Mouse (Mus musculus) embryonic facial prominence, embryonic 15.5 days (tissue): ENCODE measurements around the gene Trim62. TPM values are rescaled to one million over a fixed set of nuclear protein-coding genes. Genes with fewer than 3 reads are reported as not detected.

Source experiments
- ATAC-seq: fragments of 200-750 bp; cut with Nextera tagmentation; 2 replicates; pipeline ENCODE4 v1.8.0; 2017; ENCODE audit warnings: low read depth, moderate TSS enrichment; ENCODE audit not compliant: insufficient number of reproducible peaks, low FRiP score, low TSS enrichment
- H3K27ac ChIP-seq: fragments of 300-500 bp; sonication (generic); replicated peaks from 2 replicates; pipeline ENCODE4 v1.5.1; 2015; ENCODE audit warnings: mild to moderate bottlenecking, inconsistent platforms
- H3K27me3 ChIP-seq: fragments of 300-500 bp; sonication (generic); 2 replicates; pipeline ENCODE4 v1.6.1; 2015; ENCODE audit warnings: inconsistent platforms
- H3K36me3 ChIP-seq: fragments of 300-500 bp; sonication (generic); 2 replicates; pipeline ENCODE4 v1.6.1; 2015; ENCODE audit warnings: mild to moderate bottlenecking, inconsistent platforms
- H3K4me1 ChIP-seq: fragments of 300-500 bp; sonication (generic); 2 replicates; pipeline ENCODE4 v1.6.1; 2015; ENCODE audit warnings: inconsistent platforms
- H3K4me2 ChIP-seq: fragments of 300-500 bp; sonication (generic); replicated peaks from 2 replicates; pipeline ENCODE4 v1.6.1; 2015; ENCODE audit warnings: mild to moderate bottlenecking, inconsistent platforms
- H3K4me3 ChIP-seq: fragments of 300-500 bp; sonication (generic); replicated peaks from 2 replicates; pipeline ENCODE4 v1.5.1; 2015; ENCODE audit warnings: mild to moderate bottlenecking, inconsistent platforms
- H3K9ac ChIP-seq: fragments of 300-500 bp; sonication (generic); 2 replicates; pipeline ENCODE4 v1.6.1; 2015; ENCODE audit warnings: inconsistent platforms
- H3K9me3 ChIP-seq: fragments of 300-500 bp; sonication (generic); replicated peaks from 2 replicates; pipeline ENCODE4 v1.6.1; 2016; ENCODE audit warnings: inconsistent platforms
- WGBS: fragments of 180-500 bp; shearing (Covaris S2); methylation state at CpG from one replicate; pipeline ENCODE4 v1.1.7; 2015; 5-methylcytosine and 5-hydroxymethylcytosine counted together
- polyA plus RNA-seq: library from polyadenylated mRNA; unstranded; fragments of >200 nt; fragmentation: Nextera tagmentation; extraction: Ambion mirVana; gene quantifications from 2 replicates; pipeline ENCODE4 v1.2.1, GENCODE M21; 2015

The Trim62 gene
- polyA plus RNA-seq, 1 experiment from 2014 or later, result 10.6 TPM

- peaks cover 2% of the 10 kb centered on the region for H3K4me1 ChIP-seq
- no peaks in the 10 kb centered on the region for H3K9me3 ChIP-seq
- WGBS, result 52% methylated on average over 3 of the region's 3 CpGs
- no peak overlapping the region for H3K27ac ChIP-seq
- ATAC-seq, result no peak
- no peak overlapping the region for H3K4me2 ChIP-seq
- H3K36me3 ChIP-seq, result 0 out of 2 replicates have a peak, but pooled peaks cover 3% of the 10 kb centered on the region
- H3K4me3 ChIP-seq, result no peak overlapping the region
- no peak overlapping the region for H3K9ac ChIP-seq
- H3K27me3 ChIP-seq, result no peaks in the 10 kb centered on the region
Observed at GRCm38 (mm10) chr4:128942346-128942745, 59.0 kb downstream of the Trim62 start.

- 0 out of 2 replicates have a peak, but pooled peaks cover 3% of the 10 kb centered on the region for H3K36me3 ChIP-seq
- H3K9ac ChIP-seq, result no peak overlapping the region
- peaks cover 22% of the 10 kb centered on the region for H3K4me1 ChIP-seq
- H3K27ac ChIP-seq, result no peak overlapping the region
- WGBS, result 79% methylated on average over 9 of the region's 9 CpGs
- no peak overlapping the region for H3K4me2 ChIP-seq
- no peak for ATAC-seq
- H3K4me3 ChIP-seq, result no peak overlapping the region
- H3K9me3 ChIP-seq, result no peaks in the 10 kb centered on the region
- H3K27me3 ChIP-seq, result no peaks in the 10 kb centered on the region
Observed at GRCm38 (mm10) chr4:128946736-128947135, 63.4 kb downstream of the Trim62 start.

GRCm38 (mm10) chr4:128947326-128947933 is 64.0 kb downstream of the Trim62 start:
- WGBS, result 17% methylated on average over 18 of the region's 18 CpGs
- no peaks in the 10 kb centered on the region for H3K27me3 ChIP-seq
- H3K9me3 ChIP-seq, result no peaks in the 10 kb centered on the region
- H3K27ac ChIP-seq, result no peak overlapping the region
- H3K36me3 ChIP-seq, result 0 out of 2 replicates have a peak, but pooled peaks cover 3% of the 10 kb centered on the region
- peaks cover 22% of the 10 kb centered on the region for H3K4me1 ChIP-seq
- no peak overlapping the region for H3K4me3 ChIP-seq
- ATAC-seq, result no peak
- peak overlapping the region; percentile 15; the same call in 1 of the 2 replicates for H3K4me2 ChIP-seq
- H3K9ac ChIP-seq, result no peak overlapping the region

GRCm38 (mm10) chr4:128948137-128948674 is 64.8 kb downstream of the Trim62 start:
- WGBS, result 30% methylated on average over 6 of the region's 6 CpGs
- H3K9me3 ChIP-seq, result no peaks in the 10 kb centered on the region
- no peak overlapping the region for H3K27ac ChIP-seq
- H3K27me3 ChIP-seq, result no peaks in the 10 kb centered on the region
- no peak for ATAC-seq
- H3K36me3 ChIP-seq, result 0 out of 2 replicates have a peak, but pooled peaks cover 3% of the 10 kb centered on the region
- no peak overlapping the region for H3K4me3 ChIP-seq
- H3K9ac ChIP-seq, result no peak overlapping the region
- H3K4me2 ChIP-seq, result no peak overlapping the region
- peaks cover 22% of the 10 kb centered on the region for H3K4me1 ChIP-seq

GRCm38 (mm10) chr4:128949470-128950005 is 66.2 kb downstream of the Trim62 start:
- no peaks in the 10 kb centered on the region for H3K9me3 ChIP-seq
- no peak overlapping the region for H3K27ac ChIP-seq
- H3K36me3 ChIP-seq, result no peaks in the 10 kb centered on the region
- ATAC-seq, result no peak
- H3K4me3 ChIP-seq, result no peak overlapping the region
- H3K27me3 ChIP-seq, result no peaks in the 10 kb centered on the region
- H3K4me1 ChIP-seq, result peaks cover 22% of the 10 kb centered on the region
- no peak overlapping the region for H3K4me2 ChIP-seq
- WGBS, result 32% methylated on average over 15 of the region's 15 CpGs
- H3K9ac ChIP-seq, result no peak overlapping the region

- no peak overlapping the region for H3K4me2 ChIP-seq
- ATAC-seq, result no peak
- WGBS, result 65% methylated on average over 5 of the region's 5 CpGs
- H3K4me1 ChIP-seq, result peaks cover 22% of the 10 kb centered on the region
- H3K9ac ChIP-seq, result no peak overlapping the region
- H3K27me3 ChIP-seq, result no peaks in the 10 kb centered on the region
- 0 out of 2 replicates have a peak, but pooled peaks cover 3% of the 10 kb centered on the region for H3K36me3 ChIP-seq
- H3K9me3 ChIP-seq, result no peaks in the 10 kb centered on the region
- no peak overlapping the region for H3K27ac ChIP-seq
- H3K4me3 ChIP-seq, result no peak overlapping the region
Observed at GRCm38 (mm10) chr4:128950461-128950860, 67.1 kb downstream of the Trim62 start.

GRCm38 (mm10) chr4:128953851-128954250 is 70.5 kb downstream of the Trim62 start:
- Histone ChIP-seq H3K9me3 (no peaks in the 10 kb centered on the region), H3K9ac (no peak overlapping the region), H3K4me3 (no peak overlapping the region), H3K27me3 (no peaks in the 10 kb centered on the region), H3K27ac (no peak overlapping the region), H3K36me3 (0 out of 2 replicates have a peak, but pooled peaks cover 5% of the 10 kb centered on the region), H3K4me2 (no peak overlapping the region), H3K4me1 (peaks cover 34% of the 10 kb centered on the region)
- no peak for ATAC-seq
- WGBS, result 95% methylated on average over 5 of the region's 5 CpGs

- Histone ChIP-seq H3K9ac (no peak overlapping the region), H3K4me3 (no peak overlapping the region), H3K9me3 (no peaks in the 10 kb centered on the region), H3K4me1 (peaks cover 47% of the 10 kb centered on the region), H3K27me3 (no peaks in the 10 kb centered on the region), H3K36me3 (0 out of 2 replicates have a peak, but pooled peaks cover 5% of the 10 kb centered on the region), H3K27ac (peak overlapping the region; percentile 67; the same call in 1 of the 2 replicates), H3K4me2 (no peak overlapping the region)
- WGBS, result 40% methylated on average over 11 of the region's 11 CpGs
- 0 out of 2 replicates have a peak, but pooled peaks have one; percentile 22 for ATAC-seq
Observed at GRCm38 (mm10) chr4:128957155-128957911, 74.0 kb downstream of the Trim62 start.

- peaks cover 54% of the 10 kb centered on the region for H3K4me1 ChIP-seq
- H3K9me3 ChIP-seq, result no peaks in the 10 kb centered on the region
- H3K4me2 ChIP-seq, result no peak overlapping the region
- no peak overlapping the region for H3K9ac ChIP-seq
- 78% methylated on average over 11 of the region's 11 CpGs for WGBS
- H3K36me3 ChIP-seq, result 0 out of 2 replicates have a peak, but pooled peaks cover 5% of the 10 kb centered on the region
- no peak overlapping the region for H3K4me3 ChIP-seq
- ATAC-seq, result no peak
- no peaks in the 10 kb centered on the region for H3K27me3 ChIP-seq
- H3K27ac ChIP-seq, result peak overlapping the region; percentile 67; the same call in 1 of the 2 replicates
Observed at GRCm38 (mm10) chr4:128958156-128958555, 74.8 kb downstream of the Trim62 start.

GRCm38 (mm10) chr4:128958849-128959248 is 75.5 kb downstream of the Trim62 start:
- 27% methylated on average over 8 of the region's 8 CpGs for WGBS
- H3K4me2 ChIP-seq, result no peak overlapping the region
- H3K4me1 ChIP-seq, result peaks cover 55% of the 10 kb centered on the region
- no peak overlapping the region for H3K9ac ChIP-seq
- no peak overlapping the region for H3K4me3 ChIP-seq
- H3K27ac ChIP-seq, result peak overlapping the region; percentile 35; the same call in 1 of the 2 replicates
- 0 out of 2 replicates have a peak, but pooled peaks cover 5% of the 10 kb centered on the region for H3K36me3 ChIP-seq
- no peak for ATAC-seq
- H3K9me3 ChIP-seq, result no peaks in the 10 kb centered on the region
- no peaks in the 10 kb centered on the region for H3K27me3 ChIP-seq

GRCm38 (mm10) chr4:128959676-128960075 is 76.3 kb downstream of the Trim62 start:
- no peaks in the 10 kb centered on the region for H3K27me3 ChIP-seq
- H3K36me3 ChIP-seq, result 0 out of 2 replicates have a peak, but pooled peaks cover 5% of the 10 kb centered on the region
- no peak overlapping the region for H3K9ac ChIP-seq
- no peaks in the 10 kb centered on the region for H3K9me3 ChIP-seq
- WGBS, result 85% methylated on average over 17 of the region's 17 CpGs
- H3K4me3 ChIP-seq, result no peak overlapping the region
- H3K4me2 ChIP-seq, result no peak overlapping the region
- no peak overlapping the region for H3K27ac ChIP-seq
- peaks cover 55% of the 10 kb centered on the region for H3K4me1 ChIP-seq
- no peak for ATAC-seq
